Mouse (Mus musculus) neural tube, embryonic 14.5 days (tissue): ENCODE measurements at regions not wholly inside any gene's neighbourhood (a gene's known extent, or its start where the extent isn't known, plus 50 kb on each side); places are given as distances from the start of the nearest gene placed in this dataset.
A peak's percentile ranks its signal among the peaks of the same experiment; 100 is the strongest.

Experiments used
- ATAC-seq: fragments of 200-750 bp; cut with Nextera tagmentation; 2 replicates; pipeline ENCODE4 v1.8.0; 2017; ENCODE audit warnings: low read depth, mild to moderate bottlenecking, moderate TSS enrichment, moderate library complexity
- H3K27ac ChIP-seq: fragments of 300-500 bp; sonication (generic); 2 replicates; pipeline ENCODE4 v1.5.1; 2014; ENCODE audit warnings: low read depth, mild to moderate bottlenecking, control low read depth, low read length, moderate library complexity, mixed read lengths
- H3K27me3 ChIP-seq: fragments of 300-500 bp; sonication (generic); 2 replicates; pipeline ENCODE4 v1.6.1; 2014; ENCODE audit warnings: low read length; ENCODE audit not compliant: control insufficient read depth, insufficient read depth
- H3K36me3 ChIP-seq: fragments of 300-500 bp; sonication (generic); 2 replicates; pipeline ENCODE4 v1.6.1; 2014; ENCODE audit warnings: low read length, mixed read lengths; ENCODE audit not compliant: control insufficient read depth, insufficient read depth
- H3K4me1 ChIP-seq: fragments of 300-500 bp; sonication (generic); 2 replicates; pipeline ENCODE4 v1.6.1; 2014; ENCODE audit warnings: low read length; ENCODE audit not compliant: control insufficient read depth, insufficient read depth
- H3K4me2 ChIP-seq: fragments of 300-500 bp; sonication (generic); 2 replicates; pipeline ENCODE4 v1.6.1; 2014; ENCODE audit warnings: mild to moderate bottlenecking, low read depth, low read length, control low read depth
- H3K4me3 ChIP-seq: fragments of 300-500 bp; sonication (generic); 2 replicates; pipeline ENCODE4 v1.5.1; 2014; ENCODE audit warnings: low read depth, low read length, control low read depth, mixed read lengths
- H3K9ac ChIP-seq: fragments of 300-500 bp; sonication (generic); replicated peaks from 2 replicates; pipeline ENCODE4 v1.6.1; 2014; ENCODE audit warnings: low read depth, mild to moderate bottlenecking, control low read depth, low read length, mixed read lengths
- H3K9me3 ChIP-seq: fragments of 300-500 bp; sonication (generic); 2 replicates; pipeline ENCODE4 v1.6.1; 2016; ENCODE audit warnings: low read length; ENCODE audit not compliant: control insufficient read depth
- WGBS: fragments of 180-500 bp; shearing (Covaris S2); extraction: QIAGEN DNeasy Blood & Tissue Kit; methylation state at CpG from one replicate; pipeline ENCODE4 v1.1.7; 2014; 5-methylcytosine and 5-hydroxymethylcytosine counted together

DNA sequence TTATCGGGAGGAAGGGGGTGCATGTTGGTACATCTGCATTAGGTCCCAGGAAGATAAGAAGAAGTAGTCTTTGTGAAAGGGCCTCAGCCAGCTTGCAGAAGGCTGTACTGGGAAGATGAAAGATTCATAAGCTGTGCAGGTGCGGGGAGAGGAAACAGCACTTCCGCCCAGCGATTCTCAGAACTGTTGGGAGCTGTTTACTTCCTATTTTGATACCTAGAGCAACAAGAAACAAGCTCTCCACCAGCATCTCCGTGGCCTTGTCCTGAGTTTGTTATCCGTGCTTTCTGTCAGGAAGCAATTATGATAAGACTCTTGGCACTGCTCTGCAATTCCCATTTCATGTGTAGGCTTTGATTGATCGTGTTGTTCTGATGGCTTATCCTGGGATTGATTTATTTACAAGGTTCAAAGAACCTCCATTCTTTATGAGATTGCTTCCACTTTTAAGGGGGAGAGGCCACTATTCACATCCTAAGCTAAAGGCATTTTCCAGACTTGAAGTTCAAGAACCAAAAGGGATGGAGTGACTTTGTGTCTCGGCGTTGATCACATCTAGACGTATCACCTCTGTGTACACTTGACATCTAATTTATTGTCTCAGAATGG is 133.6 kb upstream of the Tars start:
- no peaks in the 10 kb centered on the region for H3K36me3 ChIP-seq
- no peak overlapping the region for H3K4me2 ChIP-seq
- no peak overlapping the region for H3K9ac ChIP-seq
- H3K27ac ChIP-seq, result no peak overlapping the region
- no peak overlapping the region for H3K4me3 ChIP-seq
- no peak for ATAC-seq
- no peaks in the 10 kb centered on the region for H3K9me3 ChIP-seq
- no peaks in the 10 kb centered on the region for H3K4me1 ChIP-seq
- no peaks in the 10 kb centered on the region; the same call in 1 of the 2 replicates for H3K27me3 ChIP-seq
- 75% methylated on average over 10 of the region's 10 CpGs for WGBS

DNA sequence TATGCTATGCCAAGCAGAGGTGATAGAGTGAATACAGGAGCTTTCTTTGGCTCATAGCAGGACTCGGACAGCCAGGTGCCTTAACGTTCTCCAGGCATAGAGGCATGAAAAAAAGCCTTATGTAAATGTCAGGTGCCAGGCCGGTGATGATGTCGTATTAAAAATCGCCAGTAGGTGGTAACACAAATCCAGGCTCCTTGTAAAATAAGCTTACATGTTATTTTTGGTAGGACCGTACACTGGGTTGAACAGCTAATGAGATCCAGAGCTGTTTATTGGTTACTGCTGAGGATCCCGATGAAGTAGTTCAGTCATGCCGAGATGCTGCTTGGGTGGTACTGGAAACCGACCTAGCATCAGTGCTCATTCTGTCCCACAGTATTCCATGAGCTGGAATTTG is 133.1 kb upstream of the Tars start:
- no peaks in the 10 kb centered on the region for H3K4me1 ChIP-seq
- WGBS, result 81% methylated on average over 9 of the region's 9 CpGs
- H3K9ac ChIP-seq, result no peak overlapping the region
- no peak overlapping the region for H3K4me3 ChIP-seq
- no peaks in the 10 kb centered on the region for H3K9me3 ChIP-seq
- ATAC-seq, result no peak
- H3K27me3 ChIP-seq, result no peaks in the 10 kb centered on the region; the same call in 1 of the 2 replicates
- H3K4me2 ChIP-seq, result no peak overlapping the region
- H3K27ac ChIP-seq, result no peak overlapping the region
- no peaks in the 10 kb centered on the region for H3K36me3 ChIP-seq

DNA sequence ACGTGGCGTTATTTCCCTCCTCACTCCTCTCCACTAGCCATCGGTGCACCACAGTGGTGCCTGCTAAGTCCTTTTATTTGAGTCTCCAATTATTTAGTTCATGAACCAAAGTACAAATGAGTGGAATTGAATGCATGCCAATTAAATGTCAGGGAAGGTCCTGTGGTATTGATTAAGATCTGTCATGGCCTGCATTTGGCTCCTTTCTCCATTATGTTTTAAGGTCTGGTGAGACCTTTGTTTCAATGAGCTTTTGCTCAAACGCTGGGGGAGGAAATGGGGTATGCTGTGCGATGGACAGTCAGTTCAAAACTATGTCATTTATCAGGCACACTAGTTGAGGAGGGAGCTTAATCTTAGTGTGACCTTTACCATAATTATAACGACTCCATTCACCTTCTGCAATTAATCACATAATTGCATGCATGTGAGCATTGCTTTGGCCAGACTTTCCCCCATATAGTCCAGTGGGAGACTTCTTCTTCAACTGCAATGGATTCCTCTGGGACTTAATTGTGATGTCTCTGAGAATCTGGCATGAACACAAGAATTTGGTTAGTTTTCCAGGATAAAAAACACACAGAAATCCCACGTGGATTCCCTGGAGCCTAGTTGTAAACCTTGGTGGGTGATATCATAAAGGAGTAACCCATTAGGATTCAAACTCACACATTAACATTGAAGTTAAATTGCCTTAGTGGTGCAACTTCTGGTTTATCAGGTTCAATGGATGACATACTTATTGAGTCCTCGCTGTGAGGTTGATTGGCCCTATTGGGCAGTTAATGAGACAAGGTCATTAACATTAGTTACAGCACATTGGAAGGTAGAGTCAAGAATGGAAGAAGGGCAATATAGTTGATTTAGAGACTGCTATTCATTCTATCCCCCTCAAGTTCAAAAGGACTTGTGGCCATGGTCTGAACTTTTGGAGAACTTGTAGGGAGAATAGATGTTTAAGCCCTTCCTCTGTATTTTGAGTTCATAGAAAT is 130.7 kb upstream of the Tars start:
- H3K4me3 ChIP-seq, result no peak overlapping the region
- 23% methylated on average over 8 of the region's 8 CpGs for WGBS
- no peak overlapping the region for H3K9ac ChIP-seq
- peak; percentile 24; the same call in 1 of the 2 replicates for ATAC-seq
- H3K36me3 ChIP-seq, result no peaks in the 10 kb centered on the region
- H3K27me3 ChIP-seq, result no peaks in the 10 kb centered on the region; the same call in 1 of the 2 replicates
- no peaks in the 10 kb centered on the region for H3K4me1 ChIP-seq
- no peak overlapping the region for H3K4me2 ChIP-seq
- no peak overlapping the region for H3K27ac ChIP-seq
- no peaks in the 10 kb centered on the region for H3K9me3 ChIP-seq

- no peak overlapping the region for H3K9ac ChIP-seq
- H3K27me3 ChIP-seq, result no peaks in the 10 kb centered on the region; the same call in 1 of the 2 replicates
- no peak for ATAC-seq
- H3K4me1 ChIP-seq, result no peaks in the 10 kb centered on the region
- no peaks in the 10 kb centered on the region for H3K36me3 ChIP-seq
- no peak overlapping the region for H3K27ac ChIP-seq
- no peaks in the 10 kb centered on the region for H3K9me3 ChIP-seq
- no peak overlapping the region for H3K4me2 ChIP-seq
- WGBS, result 86% methylated on average over 5 of the region's 5 CpGs
- H3K4me3 ChIP-seq, result no peak overlapping the region
Measured at GRCm38 (mm10) chr15:11524337-11525106, 125.1 kb upstream of the Tars start.

DNA sequence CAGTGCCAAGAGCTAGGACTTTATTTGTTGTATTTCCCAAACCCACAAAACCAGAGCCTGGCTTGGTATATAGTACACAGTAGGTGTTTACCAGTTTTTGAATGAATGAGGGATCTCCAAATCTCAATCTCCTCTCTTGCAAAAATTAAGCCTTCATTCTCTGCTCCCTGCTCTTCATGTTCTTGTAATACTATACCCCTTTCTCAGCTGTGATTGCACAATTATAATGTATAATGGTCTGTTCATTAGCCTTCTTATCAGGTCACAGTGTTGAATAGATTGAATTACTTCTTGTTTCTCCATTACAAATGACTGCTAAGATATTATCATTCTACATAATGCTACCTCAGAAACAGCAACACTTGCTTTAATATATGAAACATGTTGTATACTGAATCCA is 119.1 kb upstream of the Tars start:
- Histone ChIP-seq H3K27me3 (no peaks in the 10 kb centered on the region), H3K4me3 (no peak overlapping the region), H3K4me2 (no peak overlapping the region), H3K9ac (no peak overlapping the region), H3K27ac (no peak overlapping the region), H3K9me3 (no peaks in the 10 kb centered on the region), H3K36me3 (no peaks in the 10 kb centered on the region), H3K4me1 (no peaks in the 10 kb centered on the region)
- ATAC-seq, result no peak

- no peak overlapping the region for H3K9ac ChIP-seq
- H3K9me3 ChIP-seq, result no peaks in the 10 kb centered on the region
- 80% methylated on average over 3 of the region's 3 CpGs for WGBS
- no peaks in the 10 kb centered on the region for H3K4me1 ChIP-seq
- no peak overlapping the region for H3K27ac ChIP-seq
- H3K36me3 ChIP-seq, result no peaks in the 10 kb centered on the region
- no peaks in the 10 kb centered on the region for H3K27me3 ChIP-seq
- no peak overlapping the region for H3K4me3 ChIP-seq
- ATAC-seq, result no peak
- H3K4me2 ChIP-seq, result no peak overlapping the region
Measured at GRCm38 (mm10) chr15:11517892-11518291, 118.4 kb upstream of the Tars start.

DNA sequence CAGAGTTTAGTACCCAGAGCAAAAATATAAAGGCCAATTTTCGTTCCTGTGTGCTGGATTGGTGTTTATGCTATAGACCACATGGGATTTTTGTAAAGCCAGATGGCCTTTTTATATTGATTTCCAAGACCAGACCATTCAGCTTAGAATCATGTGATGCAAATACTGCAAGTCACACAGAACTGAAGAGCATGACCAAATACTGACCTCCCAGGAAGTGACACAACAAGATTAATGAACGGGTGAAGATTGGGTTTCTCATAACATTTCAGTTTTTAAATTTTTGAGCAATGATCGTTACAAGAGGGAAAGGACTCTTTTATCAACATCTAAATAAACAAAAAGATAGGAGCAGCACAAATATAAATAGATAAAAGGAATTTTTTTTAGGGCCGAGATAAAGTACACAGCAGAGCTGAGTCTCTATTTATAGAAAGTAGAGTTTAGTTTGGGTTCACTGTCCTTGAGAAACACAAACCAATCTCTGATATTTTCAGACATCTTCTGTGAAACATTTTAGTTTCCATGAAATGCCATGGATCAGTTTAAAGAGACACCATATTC is 105.7 kb upstream of the Tars start:
- H3K9me3 ChIP-seq, result no peaks in the 10 kb centered on the region
- no peak for ATAC-seq
- H3K4me1 ChIP-seq, result no peaks in the 10 kb centered on the region
- no peak overlapping the region for H3K27ac ChIP-seq
- H3K9ac ChIP-seq, result no peak overlapping the region
- H3K27me3 ChIP-seq, result no peaks in the 10 kb centered on the region
- 81% methylated on average over 4 of the region's 4 CpGs for WGBS
- no peaks in the 10 kb centered on the region for H3K36me3 ChIP-seq
- H3K4me2 ChIP-seq, result no peak overlapping the region
- H3K4me3 ChIP-seq, result no peak overlapping the region

DNA sequence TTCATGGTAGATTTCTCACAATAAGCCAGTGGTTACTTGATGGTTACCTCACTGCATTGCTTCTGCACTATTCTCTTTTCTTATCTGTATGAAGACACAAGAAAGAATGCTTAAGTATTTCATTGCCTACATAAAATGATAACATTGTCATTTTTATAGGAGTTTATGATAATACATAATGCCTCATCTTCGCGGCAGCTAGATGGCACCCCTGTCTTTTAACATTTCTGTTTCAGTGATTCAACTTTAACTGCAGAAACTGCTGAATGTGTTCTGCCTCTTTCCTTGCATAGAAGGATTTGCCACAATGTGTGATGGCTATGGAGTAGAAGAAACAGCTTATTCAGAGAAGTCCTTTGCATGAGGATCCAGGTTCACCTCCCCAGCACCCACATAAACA is 97.0 kb upstream of the Tars start:
- Histone ChIP-seq H3K27ac (no peak overlapping the region), H3K4me1 (no peaks in the 10 kb centered on the region), H3K9me3 (no peaks in the 10 kb centered on the region; the same call in 1 of the 2 replicates), H3K27me3 (no peaks in the 10 kb centered on the region), H3K9ac (no peak overlapping the region), H3K36me3 (no peaks in the 10 kb centered on the region), H3K4me2 (no peak overlapping the region), H3K4me3 (no peak overlapping the region)
- WGBS, result 88% methylated on average over 2 of the region's 2 CpGs
- no peak for ATAC-seq
